Mouse (Mus musculus) v-Abl transformed pro-B cells (cell line): ENCODE measurements around the gene Edc3.

Experiments
- in situ Hi-C, 2 experiments: fragments of 400-800 bp; cut with MboI; formaldehyde crosslinking; loops; one replicate each; pipeline ENCODE4 v1.15.1; 2025; ENCODE audit not compliant: unreplicated experiment in 2 of 2

Edc3 gene

DNA sequence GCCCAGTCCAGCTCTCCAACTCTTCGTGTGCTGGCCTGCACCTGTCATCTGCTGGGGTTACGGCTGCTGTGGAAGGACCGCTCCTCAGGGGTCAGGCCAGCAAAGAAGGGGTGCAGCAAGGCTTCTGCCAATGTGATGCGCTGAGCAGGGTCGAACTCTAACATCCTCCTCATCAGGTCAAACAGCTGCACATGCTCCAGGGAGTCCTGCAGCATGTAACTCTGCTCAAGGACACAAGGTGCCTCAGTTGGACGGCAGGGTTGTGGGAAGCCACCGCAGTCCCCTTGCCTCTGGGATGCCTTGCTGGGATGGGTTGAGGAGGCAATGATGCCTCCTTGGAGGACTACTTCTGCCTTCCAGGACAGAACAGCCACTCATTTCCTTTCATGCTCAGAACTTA lies 42.6 kb downstream of the Edc3 start:
- in situ Hi-C loops, result loop anchor here in 1 of 2 experiments (10.0 kb wide), 1 partner anchor 216 kb away; the partner anchor contains the start of gene Fam219b

DNA sequence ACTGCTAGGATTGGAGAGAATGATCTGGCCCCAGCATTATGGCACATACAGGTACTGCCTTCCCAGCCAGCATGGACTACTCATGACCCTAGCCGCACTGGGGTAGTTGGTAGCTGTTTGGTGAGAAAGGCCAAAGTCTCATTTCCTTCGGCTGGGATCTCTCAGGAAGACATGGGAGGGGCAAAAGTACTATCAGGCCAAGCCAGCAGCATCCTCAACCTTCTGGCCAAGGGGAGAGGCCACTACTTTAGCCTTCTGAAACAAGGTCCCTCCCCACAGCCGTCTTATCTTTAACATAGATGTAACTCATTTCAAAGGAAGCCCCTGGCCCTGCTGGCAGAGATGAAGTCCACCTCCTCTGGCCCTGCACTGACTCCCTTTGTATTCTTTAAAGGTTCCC lies 49.2 kb downstream of the Edc3 start:
- in situ Hi-C loops, result loop anchor here in 1 of 2 experiments (10.0 kb wide), 1 partner anchor 223 kb away; the partner anchor contains the start of gene Fam219b

DNA sequence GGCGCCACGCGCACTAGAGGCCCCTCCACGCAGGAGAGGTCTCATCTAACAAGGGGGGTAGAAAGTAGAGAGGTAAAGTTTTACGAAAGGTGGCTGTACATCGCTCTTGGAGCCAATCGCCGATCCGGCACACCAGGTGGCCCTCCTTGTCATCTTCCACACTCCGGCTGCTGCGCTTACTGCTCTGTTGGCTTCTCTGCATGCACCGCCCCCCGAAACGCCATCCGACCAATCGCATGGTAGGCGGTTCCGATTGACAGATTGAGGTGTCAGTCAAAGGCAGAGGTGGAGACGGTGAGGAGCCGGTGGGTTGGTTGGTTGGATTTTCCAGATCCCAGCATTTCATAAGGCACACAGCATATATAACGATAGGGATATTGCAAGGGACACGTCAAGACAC lies 50.2 kb downstream of the Edc3 start:
- in situ Hi-C loops, result loop anchor here in 1 of 2 experiments (10.0 kb wide), 1 partner anchor 224 kb away; the partner anchor contains the start of gene Fam219b

- in situ Hi-C loops, result loop anchor here in 1 of 2 experiments (10.0 kb wide), 1 partner anchor 224 kb away; the partner anchor contains the start of gene Fam219b
These were observed 50.9 kb downstream of the Edc3 start for GRCm38 (mm10) chr9:57759289-57759688.

DNA sequence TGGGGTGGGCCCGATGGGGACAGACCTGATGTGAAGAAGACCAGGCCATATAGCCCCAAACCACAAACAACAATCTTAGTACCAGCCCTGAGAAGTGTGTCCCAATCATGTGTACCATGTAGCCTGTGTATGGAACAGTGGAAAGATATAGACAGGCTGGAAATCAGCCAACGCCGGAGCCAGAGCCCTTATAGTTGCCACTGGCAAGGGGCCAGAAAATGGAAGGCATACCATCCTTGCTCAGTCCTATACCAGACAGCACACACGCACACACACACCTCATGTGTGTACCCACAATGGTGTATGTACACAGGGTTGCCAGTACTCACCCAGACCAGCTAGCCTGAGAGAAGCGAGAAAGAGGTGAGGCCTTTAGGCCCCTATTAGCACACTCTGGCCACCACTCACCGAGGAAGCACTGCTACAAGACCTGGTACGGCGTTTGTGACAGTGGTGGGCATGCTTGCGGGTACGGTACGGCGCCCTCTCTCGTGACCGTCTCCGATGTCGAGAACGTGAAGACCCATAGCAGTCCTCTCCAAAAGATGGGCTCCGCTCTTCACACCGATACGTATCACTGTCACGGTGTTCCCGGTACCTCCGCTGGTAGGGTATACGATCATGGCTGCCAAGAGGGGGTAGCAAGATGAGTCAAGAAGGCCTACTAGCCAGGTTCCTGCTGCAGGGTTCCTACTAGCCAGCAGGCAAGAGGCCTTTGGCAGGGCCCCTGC lies 52.2 kb downstream of the Edc3 start:
- in situ Hi-C loops, result no loop called here

DNA sequence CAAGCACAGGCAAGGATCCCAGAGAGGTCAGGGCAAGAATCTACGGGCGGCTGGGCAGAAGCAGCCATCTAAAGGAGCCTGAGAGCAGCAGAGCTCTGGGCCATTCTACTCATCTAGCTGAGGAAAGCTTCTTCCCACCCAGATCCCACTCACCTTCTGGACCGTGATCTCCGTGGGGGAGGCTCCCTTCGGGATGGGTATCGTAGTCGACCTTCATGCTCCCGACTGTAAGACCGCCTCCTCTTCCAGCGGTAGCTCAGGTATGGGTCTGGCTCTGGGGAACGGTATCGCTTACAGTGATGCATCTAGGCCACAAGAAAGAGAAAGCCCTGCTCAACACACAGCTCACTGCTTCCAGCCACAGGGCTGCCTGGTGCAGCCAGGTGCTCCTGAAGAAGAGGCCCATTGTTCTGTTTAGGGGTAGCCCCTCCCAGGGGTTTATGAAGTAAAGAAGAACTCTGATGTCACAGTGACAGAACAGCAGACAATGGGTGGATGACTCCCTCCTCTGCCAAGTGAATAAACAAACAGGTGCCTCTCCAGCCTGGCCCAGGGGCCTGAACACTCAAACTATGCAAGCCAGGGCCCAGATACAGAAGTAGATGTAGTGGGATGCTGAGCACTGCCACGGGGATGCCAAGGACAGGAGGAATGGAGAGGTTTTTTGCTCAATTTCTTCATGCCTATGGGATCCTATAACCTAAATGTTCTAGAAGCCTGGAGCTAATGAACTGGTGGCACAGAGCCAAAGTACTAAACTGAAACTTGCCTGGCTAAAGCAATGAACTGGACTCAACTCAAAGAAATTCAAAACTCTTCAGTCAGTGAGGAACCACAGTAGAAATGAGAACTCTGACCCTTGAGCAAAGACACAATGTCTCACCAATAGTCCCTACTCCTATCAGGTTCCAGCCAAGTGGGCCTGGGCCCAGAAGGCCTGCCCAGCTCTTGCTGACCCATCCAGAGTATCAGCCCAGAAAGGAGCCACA lies 53.5 kb downstream of the Edc3 start:
- in situ Hi-C loops, result no loop called here

DNA sequence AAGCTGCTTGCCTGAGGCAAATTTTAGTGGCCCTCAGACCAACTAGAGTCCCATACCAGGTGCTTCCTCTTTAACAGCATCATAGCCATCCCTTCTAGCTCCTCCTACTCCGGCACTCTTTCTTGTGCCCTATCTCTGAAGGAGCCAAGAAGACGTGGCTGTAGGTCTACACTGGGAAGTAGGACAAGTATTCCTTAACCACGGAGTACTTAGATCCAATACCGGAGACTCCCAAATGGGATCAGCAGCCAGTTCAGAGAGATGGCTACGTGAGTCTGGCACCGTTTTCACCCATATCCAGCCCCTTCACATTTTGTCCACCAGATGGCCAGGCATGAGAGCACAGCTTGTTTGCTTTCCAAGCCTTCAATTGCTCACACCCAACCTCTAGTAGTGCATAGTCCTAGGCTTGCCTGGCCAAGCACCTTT lies 54.2 kb downstream of the Edc3 start:
- in situ Hi-C loops, result no loop called here

- in situ Hi-C loops, result no loop called here
These were observed 56.0 kb downstream of the Edc3 start for GRCm38 (mm10) chr9:57764147-57764973.

DNA sequence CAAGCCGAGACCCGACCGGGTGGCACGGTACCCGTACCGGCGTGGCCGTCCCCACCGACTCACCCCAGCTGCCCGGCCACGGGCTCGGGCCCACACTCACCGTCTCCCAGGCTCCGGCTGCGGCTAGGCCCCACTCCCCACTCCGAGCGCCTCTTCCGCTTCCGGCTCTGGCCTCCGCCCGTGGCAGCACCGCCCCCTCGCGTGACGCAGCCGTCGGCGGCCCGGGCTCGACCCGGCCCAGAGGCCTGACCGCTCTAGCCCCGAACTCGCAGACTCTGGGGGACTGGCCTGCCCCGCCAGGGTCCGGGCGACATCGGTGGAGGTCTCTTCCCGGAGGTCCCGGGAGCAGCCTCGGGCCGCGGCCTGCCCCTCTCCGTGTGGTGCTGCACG lies 56.6 kb downstream of the Edc3 start:
- in situ Hi-C loops, result no loop called here

- in situ Hi-C loops, result no loop called here
These were observed 57.3 kb downstream of the Edc3 start, which contains the start of gene Clk3 for GRCm38 (mm10) chr9:57765364-57766351. Gene Clk3, minus strand, starts transcription at chr9:57765860.

- in situ Hi-C loops, result no loop called here
These were observed 58.1 kb downstream of the Edc3 start for GRCm38 (mm10) chr9:57766431-57766830.

DNA sequence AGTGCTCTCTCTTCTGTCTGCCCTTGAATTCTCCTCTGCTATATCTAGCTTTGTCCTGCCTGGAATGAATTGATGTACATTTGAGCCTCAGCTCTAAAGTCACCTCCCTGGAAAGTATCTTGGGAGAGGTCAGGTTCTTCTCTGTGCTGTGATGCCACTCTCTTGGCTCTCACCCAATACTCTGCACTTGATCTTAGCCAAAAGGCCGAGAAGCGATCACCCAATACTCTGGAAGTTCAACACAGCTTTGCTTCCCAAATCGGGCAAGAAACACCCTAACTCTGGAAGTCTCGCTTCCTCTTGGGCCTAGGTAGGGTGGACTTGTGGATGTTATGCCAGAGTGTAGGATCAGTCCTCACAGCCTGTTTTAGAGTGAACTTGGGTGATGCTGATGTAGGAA lies 58.9 kb downstream of the Edc3 start:
- in situ Hi-C loops, result no loop called here

GRCm38 (mm10) chr9:57769539-57770069 lies 61.3 kb downstream of the Edc3 start:
- in situ Hi-C loops, result no loop called here

- in situ Hi-C loops, result no loop called here
These were observed 61.9 kb downstream of the Edc3 start for GRCm38 (mm10) chr9:57770214-57770613.

DNA sequence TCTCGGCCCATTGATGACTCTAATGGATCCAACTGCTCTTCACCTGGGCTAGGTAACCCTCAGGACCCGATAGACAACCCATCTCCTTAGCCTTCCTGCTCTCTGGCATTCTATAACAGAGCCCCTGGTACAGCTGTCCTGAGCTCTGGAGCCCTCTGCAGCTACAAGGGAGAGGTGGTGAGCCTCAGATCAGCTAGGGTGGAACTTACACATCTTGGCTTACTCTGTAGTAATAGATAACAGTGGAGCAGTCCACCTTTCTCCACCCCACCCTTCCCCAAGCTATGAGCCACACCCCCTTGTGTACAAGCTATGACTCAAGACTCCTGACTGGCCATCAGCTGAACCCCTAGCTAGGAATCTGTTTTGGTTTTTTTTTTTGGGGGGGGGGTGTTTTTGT lies 62.5 kb downstream of the Edc3 start:
- in situ Hi-C loops, result no loop called here

- in situ Hi-C loops, result no loop called here
These were observed 65.4 kb downstream of the Edc3 start for GRCm38 (mm10) chr9:57773754-57774153.

- in situ Hi-C loops, result no loop called here
These were observed 65.8 kb downstream of the Edc3 start for GRCm38 (mm10) chr9:57774168-57774567.

DNA sequence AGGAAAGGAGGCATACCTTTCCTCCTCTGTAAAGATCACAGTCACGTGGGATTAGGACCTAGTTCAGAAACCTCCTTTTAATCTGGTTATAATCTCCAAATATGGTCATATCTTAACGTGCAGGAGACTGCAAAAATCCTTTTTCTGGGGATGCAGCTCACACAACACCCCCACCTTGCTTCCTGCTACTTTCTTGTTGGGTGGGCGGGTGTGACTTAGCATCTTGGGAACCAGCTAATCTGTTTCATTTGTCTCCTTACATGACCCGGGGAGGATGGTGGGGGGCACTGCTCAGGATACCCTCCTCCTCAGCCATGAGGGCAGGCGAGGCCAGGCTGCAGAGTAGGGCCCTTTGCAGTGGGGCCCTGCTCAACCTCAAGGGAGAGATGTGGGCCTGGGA lies 66.7 kb downstream of the Edc3 start:
- in situ Hi-C loops, result no loop called here

DNA sequence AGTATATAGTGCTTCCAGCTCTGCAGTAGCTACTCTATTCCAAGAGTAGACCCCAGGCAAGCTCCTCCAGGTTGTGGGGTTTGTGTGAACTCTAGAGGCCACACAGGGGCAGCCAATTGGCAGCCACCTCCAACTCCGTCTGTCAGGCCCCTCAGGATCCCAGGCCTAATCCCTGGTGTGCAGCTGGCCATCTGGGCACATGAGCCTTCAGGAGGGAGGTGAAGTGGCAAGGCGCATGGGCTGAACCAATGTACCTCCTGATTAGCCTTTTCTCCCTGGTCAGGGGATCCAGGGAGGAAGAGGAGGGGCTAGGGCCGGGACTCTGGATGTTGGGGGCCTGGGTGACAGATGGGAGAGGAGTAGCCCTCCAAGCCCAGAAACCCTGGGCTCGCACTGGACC lies 67.4 kb downstream of the Edc3 start:
- in situ Hi-C loops, result no loop called here
